Comparison of ENCODE assay signal across 8 mouse cellular contexts in the genomic region with DNA sequence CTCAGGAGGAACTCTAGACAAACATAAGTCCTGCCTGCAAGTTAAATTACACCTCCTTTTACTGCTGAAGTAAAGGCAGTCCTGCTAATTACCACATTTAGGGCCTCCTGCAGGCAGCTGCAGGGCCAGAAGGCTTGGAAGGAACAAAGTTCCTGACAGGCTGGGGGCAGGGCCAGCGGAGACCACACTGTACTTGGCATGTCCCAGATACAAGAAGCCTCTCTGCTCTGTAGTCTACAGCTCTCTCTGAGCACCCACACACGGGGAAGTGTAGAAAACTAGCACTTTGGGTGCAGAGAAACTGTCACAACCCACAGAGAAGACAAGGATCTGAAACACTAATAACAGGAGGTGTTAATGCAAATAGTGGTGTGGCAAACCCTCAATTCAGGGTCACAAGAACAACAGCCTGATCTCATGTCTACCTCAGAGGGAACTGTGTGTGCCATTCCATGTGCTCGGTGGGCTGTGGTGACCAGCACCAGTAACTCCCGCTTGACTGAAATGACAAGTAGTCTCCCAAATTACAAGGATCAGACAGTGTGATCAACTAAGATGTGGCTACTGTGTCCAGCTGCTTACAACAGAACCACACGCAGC. TPM values are rescaled to one million over a fixed set of nuclear protein-coding genes. Genes with fewer than 3 reads are reported as not detected.
A peak's percentile ranks its signal among the peaks of the same experiment; 100 is the strongest.
DNase-seq lines count a peak whose midpoint lies in the region; ATAC-seq and TF ChIP-seq lines count a peak whose summit lies in the region.

No protein-coding gene starts in this region.

- no peaks in the 10 kb centered on the region for H3K9me3 ChIP-seq in heart, embryonic 14.5 days (ENCODE audit: control insufficient read depth, low read length)
- no peaks in the 10 kb centered on the region for H3K9me3 ChIP-seq in limb, embryonic 12.5 days

- ATAC-seq in heart, embryonic 14.5 days (ENCODE audit: insufficient number of reproducible peaks, insufficient read depth, low FRiP score, low read depth) = no peak
- ATAC-seq in limb, embryonic 12.5 days (ENCODE audit: insufficient number of reproducible peaks, insufficient read depth, low FRiP score, low TSS enrichment, low read depth) = no peak

- no peak overlapping the region for H3K4me3 ChIP-seq in heart, embryonic 14.5 days (ENCODE audit: control insufficient read depth in 1 of 2, insufficient read depth in 1 of 2, low read depth in 1 of 2, low read length in 2 of 2)
- H3K4me3 ChIP-seq in cortical plate, adult 2 months (ENCODE audit: insufficient read depth, low read length) = no peak overlapping the region
- H3K4me3 ChIP-seq in limb, embryonic 12.5 days (replicated peaks) = no peak overlapping the region

- peak overlapping the region; percentile 23 for H3K9ac ChIP-seq in heart, embryonic 14.5 days (ENCODE audit: low read length)
- H3K9ac ChIP-seq in limb, embryonic 12.5 days (replicated peaks) = no peak overlapping the region

- 20% methylated on average over 5 of the region's 5 CpGs for WGBS in heart, embryonic 14.5 days
- WGBS in limb, embryonic 12.5 days = 20% methylated on average over 5 of the region's 5 CpGs

- no peak for TF ChIP-seq CTCF in cortical plate, adult 2 months (IDR thresholded peaks at IDR 0.05; ENCODE audit: extremely low read depth, insufficient read depth, low read length)

- no peak for DNase-seq in heart, adult 9 months (ENCODE audit: low spot score in 2 of 2)
- DNase-seq in heart, postnatal 14 days = peak; percentile 43 to 47
- peak; percentile 64 for DNase-seq in thymus, postnatal 4 days
- no peak for DNase-seq in cerebellum, postnatal 4 days (ENCODE audit: low spot score in 2 of 2)
- no peak for DNase-seq in urinary bladder, postnatal 25 days (ENCODE audit: low spot score)

- H3K4me2 ChIP-seq in heart, embryonic 14.5 days (ENCODE audit: low read length) = peak overlapping the region; percentile 12; the same call in 1 of the 2 replicates
- no peak overlapping the region for H3K4me2 ChIP-seq in limb, embryonic 12.5 days

- H3K27me3 ChIP-seq in heart, embryonic 14.5 days (ENCODE audit: control insufficient read depth, insufficient read depth, low read length) = no peaks in the 10 kb centered on the region
- H3K27me3 ChIP-seq in limb, embryonic 12.5 days = no peaks in the 10 kb centered on the region

- peaks cover 16 to 35% of the 10 kb centered on the region in 2 experiments for H3K4me1 ChIP-seq in heart, embryonic 14.5 days (ENCODE audit: control insufficient read depth in 2 of 2, insufficient read depth in 2 of 2, low read length in 2 of 2)
- H3K4me1 ChIP-seq in cortical plate, adult 2 months (ENCODE audit: control insufficient read depth, insufficient read depth, low read length) = peaks cover 22% of the 10 kb centered on the region
- H3K4me1 ChIP-seq in limb, embryonic 12.5 days (replicated peaks) = peaks cover 19% of the 10 kb centered on the region

- no peaks in the 10 kb centered on the region for H3K36me3 ChIP-seq in heart, embryonic 14.5 days (ENCODE audit: control insufficient read depth, insufficient read depth, low read length)
- H3K36me3 ChIP-seq in limb, embryonic 12.5 days = peaks cover 4% of the 10 kb centered on the region; the same call in 1 of the 2 replicates

- no peak for TF ChIP-seq POLR2A in cortical plate, adult 2 months (IDR thresholded peaks at IDR 0.05; ENCODE audit: extremely low read depth, insufficient read depth, low read length)

- peak overlapping the region; percentile 57 to 68 for H3K27ac ChIP-seq in heart, embryonic 14.5 days (replicated peaks in 1 of 2; ENCODE audit: control insufficient read depth in 1 of 2, insufficient read depth in 1 of 2, low read depth in 2 of 2, low read length in 2 of 2)
- peak overlapping the region; percentile 26; the same call in 1 of the 2 replicates for H3K27ac ChIP-seq in cortical plate, adult 2 months (ENCODE audit: insufficient read depth, low read length)
- H3K27ac ChIP-seq in limb, embryonic 12.5 days = peak overlapping the region; percentile 24; the same call in 1 of the 2 replicates

- intact Hi-C loops in heart, postnatal 14 days (cut with DNase I) = no loop called here

RNA-seq across cellular contexts. Expression of a gene that starts 37.8 kb away (rescaled TPM):
- 59.4 and 63.9 TPM in 2 replicates for polyA plus RNA-seq in heart, embryonic 14.5 days (2014; fragmentation: Nextera tagmentation; extraction: Ambion mirVana)
- 106 and 110 TPM in 2 replicates for polyA plus RNA-seq in cortical plate, adult 2 months (2012; rRNA removed)
- total RNA-seq in heart, postnatal 14 days (2021) = 100 to 1,000 TPM; 113 to 120 TPM
- polyA plus RNA-seq in limb, embryonic 12.5 days (2016; fragmentation: Nextera tagmentation; extraction: Ambion mirVana) = 109 and 114 TPM in 2 replicates

RNA-seq across cellular contexts. Expression of a gene that starts 42.5 kb away (rescaled TPM):
- polyA plus RNA-seq in heart, embryonic 14.5 days (2014; fragmentation: Nextera tagmentation; extraction: Ambion mirVana) = 42.8 and 46.0 TPM in 2 replicates
- 88.3 and 91.8 TPM in 2 replicates for polyA plus RNA-seq in cortical plate, adult 2 months (2012; rRNA removed)
- total RNA-seq in heart, postnatal 14 days (2021) = 10 to 100 TPM; 42.2 to 43.0 TPM
- polyA plus RNA-seq in limb, embryonic 12.5 days (2016; fragmentation: Nextera tagmentation; extraction: Ambion mirVana) = 24.1 and 34.0 TPM in 2 replicates

RNA-seq across cellular contexts. Expression of a gene that starts 57.8 kb away (rescaled TPM):
- 31.7 and 32.3 TPM in 2 replicates for polyA plus RNA-seq in heart, embryonic 14.5 days (2014; fragmentation: Nextera tagmentation; extraction: Ambion mirVana)
- 37.2 and 39.7 TPM in 2 replicates for polyA plus RNA-seq in cortical plate, adult 2 months (2012; rRNA removed)
- total RNA-seq in heart, postnatal 14 days (2021) = 10 to 100 TPM; 41.0 to 46.6 TPM
- polyA plus RNA-seq in limb, embryonic 12.5 days (2016; fragmentation: Nextera tagmentation; extraction: Ambion mirVana) = 18.2 and 18.6 TPM in 2 replicates

Comparison
In these comparisons a context has a peak if more than half of its experiments do, and no peak if none do; other contexts are left out.
1. DNase-seq: peak in heart, postnatal 14 days (2 of 2) and thymus, postnatal 4 days (single experiment); none in heart, adult 9 months (0 of 2), cerebellum, postnatal 4 days (0 of 2) and urinary bladder, postnatal 25 days (single experiment).
2. Peak in every context shown above with its lines, with median percentiles within 50 percentile points of each other: H3K27ac ChIP-seq.